Mouse (Mus musculus): ENCODE data around the gene 2610008E11Rik. TPM values are rescaled to one million over a fixed set of nuclear protein-coding genes. Genes with fewer than 3 reads are reported as not detected.

Gene 2610008E11Rik
- polyA plus RNA-seq (2012; fragmentation: generic; extraction: Trizol) = 1.7 TPM
- long read RNA-seq, experiment 1, full-length matches to known transcripts = 8 of 10 reads
- long read RNA-seq, experiment 1, partial matches to known transcripts = 0 of 10 reads
- long read RNA-seq, experiment 1, other reads (novel, unspliced or antisense) = 2 of 10 reads
- long read RNA-seq, experiment 2, full-length matches to known transcripts = 43 of 48 reads
- long read RNA-seq, experiment 2, partial matches to known transcripts = 0 of 48 reads
- long read RNA-seq, experiment 2, other reads (novel, unspliced or antisense) = 5 of 48 reads

DNA sequence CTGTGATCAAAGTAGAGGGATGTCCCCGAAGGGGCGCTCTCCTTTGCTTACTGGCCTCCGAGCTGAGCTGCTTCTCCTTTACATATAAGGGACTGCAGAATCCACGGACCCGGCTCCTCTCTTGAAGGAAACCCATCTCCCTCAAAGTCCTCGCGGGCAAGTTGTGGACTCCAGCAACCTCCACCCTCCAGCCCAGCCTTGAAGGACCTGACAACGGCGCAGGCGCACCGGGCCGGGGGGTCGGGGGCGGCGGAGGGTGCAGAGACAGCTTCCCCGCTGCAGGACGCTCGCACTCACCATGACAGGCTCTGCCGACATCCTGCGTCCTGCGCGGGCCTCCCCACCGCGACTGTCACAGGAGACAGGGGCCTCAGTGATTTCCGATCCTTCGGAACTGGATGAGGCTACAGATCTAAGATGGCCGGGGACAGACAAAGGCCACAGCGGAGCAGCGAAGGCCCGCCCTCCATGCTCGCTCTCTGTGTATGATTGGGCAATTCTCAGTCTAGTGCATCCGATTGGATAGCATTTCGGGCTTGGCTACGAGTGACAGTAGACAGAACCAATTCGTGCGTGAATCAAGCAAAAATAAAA, at the start of gene 2610008E11Rik:
TSS of gene 2610008E11Rik (minus strand) at position 440 of the 594 bp plus-strand sequence.
- H3K79me2 ChIP-seq (ENCODE audit: control insufficient read depth, insufficient read depth) = peaks cover 34% of the 10 kb centered on the region
- H3K79me3 ChIP-seq (ENCODE audit: low read depth) = peaks cover 23% of the 10 kb centered on the region
- peaks cover 26% of the 10 kb centered on the region for H3K36me3 ChIP-seq (ENCODE audit: control insufficient read depth, insufficient read depth)
- H3K27me3 ChIP-seq (ENCODE audit: control insufficient read depth, insufficient read depth, insufficient read length) = no peaks in the 10 kb centered on the region
- TF ChIP-seq CTCF (IDR thresholded peaks at IDR 0.05; ENCODE audit: control insufficient read depth, insufficient read depth, insufficient read length) (no peak), FOSL1 (IDR thresholded peaks at IDR 0.05; ENCODE audit: insufficient read depth, low read length, poor library complexity, severe bottlenecking) (no peak), MAX (IDR thresholded peaks at IDR 0.05) (no peak), CEBPB (IDR thresholded peaks at IDR 0.05; ENCODE audit: low read depth) (peak; percentile 80)
- peak within 1 kb of the TSS; percentile 64 for H3K4me3 ChIP-seq (ENCODE audit: insufficient read depth, poor library complexity, severe bottlenecking)
- peak within 1 kb of the TSS; percentile 99 for H3ac ChIP-seq (ENCODE audit: control insufficient read depth, insufficient read length, low read depth)

DNA sequence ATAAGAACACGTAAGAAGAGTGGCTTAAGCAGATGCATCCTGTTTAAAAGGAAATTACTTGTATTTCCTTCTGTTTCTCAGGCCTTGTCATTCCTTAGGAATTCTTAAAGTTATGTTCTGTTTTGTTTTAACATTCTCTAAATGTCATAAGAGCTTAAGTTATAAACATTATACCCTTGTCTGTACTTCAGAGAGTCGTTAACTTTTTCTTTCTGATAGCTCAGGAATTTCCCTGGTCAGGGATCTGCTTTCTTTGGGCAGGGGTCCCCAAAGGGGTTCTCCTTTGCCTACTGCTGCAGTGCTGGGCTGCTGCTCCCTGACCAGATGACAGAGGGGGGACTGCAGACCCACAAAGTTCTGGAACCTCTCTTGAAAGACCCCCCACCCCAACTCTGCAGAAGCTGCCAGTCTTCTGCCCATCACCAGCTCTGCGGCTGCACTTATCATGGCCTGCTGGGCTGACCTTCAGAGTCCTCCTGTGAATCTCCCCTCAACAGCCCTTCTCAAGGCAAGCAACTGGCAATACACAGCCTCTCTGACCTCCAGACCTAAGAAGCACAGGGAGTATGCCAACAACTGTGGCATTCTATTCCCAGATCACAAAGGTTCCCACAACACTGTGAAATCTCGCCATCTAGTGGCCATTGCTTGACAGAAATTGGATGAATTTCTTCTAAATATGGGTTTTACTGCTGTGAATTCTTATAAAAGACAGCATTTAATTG, 18.9 kb upstream of the 2610008E11Rik start:
- Histone ChIP-seq H3K27me3 (ENCODE audit: control insufficient read depth, insufficient read depth, insufficient read length) (no peaks in the 10 kb centered on the region), H3K36me3 (ENCODE audit: control insufficient read depth, insufficient read depth) (no peaks in the 10 kb centered on the region), H3K79me2 (ENCODE audit: control insufficient read depth, insufficient read depth) (no peaks in the 10 kb centered on the region), H3ac (ENCODE audit: control insufficient read depth, insufficient read length, low read depth) (no peak overlapping the region), H3K4me3 (ENCODE audit: insufficient read depth, poor library complexity, severe bottlenecking) (no peak overlapping the region), H3K79me3 (ENCODE audit: low read depth) (no peaks in the 10 kb centered on the region)
- peak; percentile 23 for TF ChIP-seq CTCF (IDR thresholded peaks at IDR 0.05; ENCODE audit: control insufficient read depth, insufficient read depth, insufficient read length)
- no peak for TF ChIP-seq USF1 (IDR thresholded peaks at IDR 0.05; ENCODE audit: low read depth)
- no peak for TF ChIP-seq MYOG (IDR thresholded peaks at IDR 0.05; ENCODE audit: control insufficient read depth, extremely low read depth, insufficient read length)

DNA sequence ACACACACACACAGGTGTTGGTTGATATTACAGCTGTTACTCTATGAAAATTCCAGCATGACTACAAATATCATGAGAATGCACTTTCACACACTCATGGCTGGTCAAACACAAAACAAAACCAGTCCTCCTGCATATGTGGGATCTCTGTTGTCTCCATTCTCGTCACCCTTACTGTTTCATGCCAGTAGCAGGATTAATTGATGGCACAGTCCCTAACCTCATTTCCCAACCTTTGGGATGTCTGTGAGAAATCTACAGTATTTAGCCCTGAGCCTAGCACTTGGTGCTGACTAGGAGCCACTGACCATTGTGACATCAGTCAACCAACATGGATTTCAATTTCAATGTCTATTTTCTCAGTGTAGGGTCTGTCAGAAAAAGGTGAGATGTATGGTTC, 17.7 kb upstream of the 2610008E11Rik start:
- no peaks in the 10 kb centered on the region for H3K27me3 ChIP-seq (ENCODE audit: control insufficient read depth, insufficient read depth, insufficient read length)
- no peaks in the 10 kb centered on the region for H3K79me2 ChIP-seq (ENCODE audit: control insufficient read depth, insufficient read depth)
- TF ChIP-seq MAX (IDR thresholded peaks at IDR 0.05) (no peak), MYOD1 (IDR thresholded peaks at IDR 0.05; ENCODE audit: control insufficient read depth, insufficient read length, low read depth) (no peak), CTCF (IDR thresholded peaks at IDR 0.05; ENCODE audit: control insufficient read depth, insufficient read depth, insufficient read length) (no peak), FOSL1 (IDR thresholded peaks at IDR 0.05; ENCODE audit: insufficient read depth, low read length, poor library complexity, severe bottlenecking) (no peak), USF1 (IDR thresholded peaks at IDR 0.05; ENCODE audit: low read depth) (no peak), CEBPB (IDR thresholded peaks at IDR 0.05; ENCODE audit: low read depth) (no peak), MYOG (IDR thresholded peaks at IDR 0.05; ENCODE audit: control insufficient read depth, extremely low read depth, insufficient read length) (no peak)

DNA sequence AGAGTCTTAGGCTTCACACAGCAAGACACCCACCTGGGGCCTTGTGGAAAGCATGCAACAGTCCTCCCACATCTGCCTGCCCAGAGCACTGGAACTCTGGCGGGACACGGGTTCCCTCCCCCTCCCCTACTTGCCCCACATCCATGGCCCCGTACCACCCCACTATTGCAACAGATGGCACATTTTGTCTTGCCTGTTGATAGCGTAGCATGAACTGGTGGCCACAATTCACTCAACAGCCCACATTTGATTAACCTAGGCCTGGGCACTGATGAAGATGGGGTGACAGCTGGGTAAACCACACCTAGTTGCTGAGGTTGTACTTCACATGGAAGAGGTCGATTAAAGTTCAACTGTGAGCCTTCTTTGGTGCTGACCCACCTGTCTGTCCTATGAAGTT, 13.1 kb upstream of the 2610008E11Rik start:
- Histone ChIP-seq H3K36me3 (ENCODE audit: control insufficient read depth, insufficient read depth) (no peaks in the 10 kb centered on the region), H3K27me3 (ENCODE audit: control insufficient read depth, insufficient read depth, insufficient read length) (no peaks in the 10 kb centered on the region), H3K4me3 (ENCODE audit: insufficient read depth, poor library complexity, severe bottlenecking) (no peak overlapping the region), H3ac (ENCODE audit: control insufficient read depth, insufficient read length, low read depth) (no peak overlapping the region), H3K79me3 (ENCODE audit: low read depth) (no peaks in the 10 kb centered on the region), H3K79me2 (ENCODE audit: control insufficient read depth, insufficient read depth) (no peaks in the 10 kb centered on the region)
- no peak for TF ChIP-seq CTCF (IDR thresholded peaks at IDR 0.05; ENCODE audit: control insufficient read depth, insufficient read depth, insufficient read length)
- TF ChIP-seq FOSL1 (IDR thresholded peaks at IDR 0.05; ENCODE audit: insufficient read depth, low read length, poor library complexity, severe bottlenecking) = no peak
- TF ChIP-seq MYOG (IDR thresholded peaks at IDR 0.05; ENCODE audit: control insufficient read depth, extremely low read depth, insufficient read length) = no peak
- TF ChIP-seq MAX (IDR thresholded peaks at IDR 0.05) = no peak
- TF ChIP-seq USF1 (IDR thresholded peaks at IDR 0.05; ENCODE audit: low read depth) = no peak
- TF ChIP-seq CEBPB (IDR thresholded peaks at IDR 0.05; ENCODE audit: low read depth) = no peak
- no peak for TF ChIP-seq MYOD1 (IDR thresholded peaks at IDR 0.05; ENCODE audit: control insufficient read depth, insufficient read length, low read depth)

More for the DNA sequence above, 17.7 kb upstream of the 2610008E11Rik start:
- Histone ChIP-seq H3ac (ENCODE audit: control insufficient read depth, insufficient read length, low read depth) (no peak overlapping the region), H3K79me3 (ENCODE audit: low read depth) (no peaks in the 10 kb centered on the region), H3K4me3 (ENCODE audit: insufficient read depth, poor library complexity, severe bottlenecking) (no peak overlapping the region), H3K36me3 (ENCODE audit: control insufficient read depth, insufficient read depth) (no peaks in the 10 kb centered on the region)

DNA sequence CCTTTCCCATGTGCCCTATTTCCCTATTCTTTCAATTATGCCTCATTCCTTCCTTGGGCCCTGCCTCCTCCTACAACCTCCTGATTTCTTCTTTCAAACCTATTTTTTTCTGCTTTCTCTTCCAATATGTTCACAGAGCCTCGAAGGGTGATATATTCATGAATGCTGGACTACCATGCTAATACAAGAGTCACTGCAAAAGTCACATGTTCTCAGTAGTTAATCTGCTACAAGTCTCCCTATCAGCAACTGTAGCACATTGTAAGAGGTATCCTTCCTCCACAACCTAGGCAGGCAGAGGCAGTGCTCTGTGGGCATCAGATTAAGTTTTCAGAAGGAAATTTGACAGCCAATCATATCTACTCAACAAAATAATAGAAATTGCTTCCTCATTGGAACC, 11.8 kb upstream of the 2610008E11Rik start:
- no peaks in the 10 kb centered on the region for H3K79me3 ChIP-seq (ENCODE audit: low read depth)
- H3K4me3 ChIP-seq (ENCODE audit: insufficient read depth, poor library complexity, severe bottlenecking) = no peak overlapping the region
- no peaks in the 10 kb centered on the region for H3K36me3 ChIP-seq (ENCODE audit: control insufficient read depth, insufficient read depth)
- H3ac ChIP-seq (ENCODE audit: control insufficient read depth, insufficient read length, low read depth) = no peak overlapping the region
- TF ChIP-seq MYOD1 (IDR thresholded peaks at IDR 0.05; ENCODE audit: control insufficient read depth, insufficient read length, low read depth) (no peak), MAX (IDR thresholded peaks at IDR 0.05) (no peak), CEBPB (IDR thresholded peaks at IDR 0.05; ENCODE audit: low read depth) (no peak), USF1 (IDR thresholded peaks at IDR 0.05; ENCODE audit: low read depth) (no peak), FOSL1 (IDR thresholded peaks at IDR 0.05; ENCODE audit: insufficient read depth, low read length, poor library complexity, severe bottlenecking) (no peak), MYOG (IDR thresholded peaks at IDR 0.05; ENCODE audit: control insufficient read depth, extremely low read depth, insufficient read length) (no peak), CTCF (IDR thresholded peaks at IDR 0.05; ENCODE audit: control insufficient read depth, insufficient read depth, insufficient read length) (no peak)
- no peaks in the 10 kb centered on the region for H3K27me3 ChIP-seq (ENCODE audit: control insufficient read depth, insufficient read depth, insufficient read length)
- H3K79me2 ChIP-seq (ENCODE audit: control insufficient read depth, insufficient read depth) = no peaks in the 10 kb centered on the region

All from C2C12 (cell line).